Mouse (Mus musculus): Measurements from ENCODE around the gene 9430097D07Rik.

- TF ChIP-seq CTCF (IDR thresholded peaks at IDR 0.05; ENCODE audit: insufficient read depth, low read depth, low read length), result no peak
- TF ChIP-seq POLR2A (IDR thresholded peaks at IDR 0.05; ENCODE audit: insufficient read depth, low read depth, low read length), result no peak
Measured at GRCm38 (mm10) chr2:32549171-32549570, 26.3 kb downstream of the 9430097D07Rik start.

Data from olfactory bulb, adult 2 months (tissue).